Mouse (Mus musculus) neural tube, embryonic 12.5 days (tissue): ENCODE measurements around the gene Frmd8. TPM values are rescaled to one million over a fixed set of nuclear protein-coding genes. Genes with fewer than 3 reads are reported as not detected.

Experiments
- ATAC-seq: fragments of 200-750 bp; cut with Nextera tagmentation; 2 replicates; pipeline ENCODE4 v1.8.0; 2017; ENCODE audit warnings: low read depth, mild to moderate bottlenecking, moderate TSS enrichment, moderate library complexity; ENCODE audit not compliant: low FRiP score
- H3K27ac ChIP-seq: fragments of 300-500 bp; sonication (generic); 2 replicates; pipeline ENCODE4 v1.5.1; 2016
- H3K27me3 ChIP-seq: fragments of 300-500 bp; sonication (generic); replicated peaks from 2 replicates; pipeline ENCODE4 v1.6.1; 2016; ENCODE audit warnings: mild to moderate bottlenecking
- H3K36me3 ChIP-seq: fragments of 300-500 bp; sonication (generic); 2 replicates; pipeline ENCODE4 v1.6.1; 2016; ENCODE audit warnings: mild to moderate bottlenecking
- H3K4me1 ChIP-seq: fragments of 300-500 bp; sonication (generic); 2 replicates; pipeline ENCODE4 v1.6.1; 2016
- H3K4me2 ChIP-seq: fragments of 300-500 bp; sonication (generic); replicated peaks from 2 replicates; pipeline ENCODE4 v1.6.1; 2016; ENCODE audit warnings: mild to moderate bottlenecking
- H3K4me3 ChIP-seq: fragments of 300-500 bp; sonication (generic); 2 replicates; pipeline ENCODE4 v1.5.1; 2016
- H3K9ac ChIP-seq: fragments of 300-500 bp; sonication (generic); 2 replicates; pipeline ENCODE4 v1.6.1; 2016; ENCODE audit warnings: mild to moderate bottlenecking
- H3K9me3 ChIP-seq: fragments of 300-500 bp; sonication (generic); 2 replicates; pipeline ENCODE4 v1.6.1; 2016; ENCODE audit warnings: mild to moderate bottlenecking
- WGBS: fragments of 180-500 bp; shearing (Covaris S2); methylation state at CpG from one replicate; pipeline ENCODE4 v1.1.7; 2016; 5-methylcytosine and 5-hydroxymethylcytosine counted together
- polyA plus RNA-seq: library from polyadenylated mRNA; unstranded; fragments of >200 nt; fragmentation: Nextera tagmentation; extraction: Ambion mirVana; gene quantifications from 2 replicates; pipeline ENCODE4 v1.2.1, GENCODE M21; 2016

The Frmd8 gene
- polyA plus RNA-seq, 1 experiment from 2014 or later: 33.0 TPM

DNA sequence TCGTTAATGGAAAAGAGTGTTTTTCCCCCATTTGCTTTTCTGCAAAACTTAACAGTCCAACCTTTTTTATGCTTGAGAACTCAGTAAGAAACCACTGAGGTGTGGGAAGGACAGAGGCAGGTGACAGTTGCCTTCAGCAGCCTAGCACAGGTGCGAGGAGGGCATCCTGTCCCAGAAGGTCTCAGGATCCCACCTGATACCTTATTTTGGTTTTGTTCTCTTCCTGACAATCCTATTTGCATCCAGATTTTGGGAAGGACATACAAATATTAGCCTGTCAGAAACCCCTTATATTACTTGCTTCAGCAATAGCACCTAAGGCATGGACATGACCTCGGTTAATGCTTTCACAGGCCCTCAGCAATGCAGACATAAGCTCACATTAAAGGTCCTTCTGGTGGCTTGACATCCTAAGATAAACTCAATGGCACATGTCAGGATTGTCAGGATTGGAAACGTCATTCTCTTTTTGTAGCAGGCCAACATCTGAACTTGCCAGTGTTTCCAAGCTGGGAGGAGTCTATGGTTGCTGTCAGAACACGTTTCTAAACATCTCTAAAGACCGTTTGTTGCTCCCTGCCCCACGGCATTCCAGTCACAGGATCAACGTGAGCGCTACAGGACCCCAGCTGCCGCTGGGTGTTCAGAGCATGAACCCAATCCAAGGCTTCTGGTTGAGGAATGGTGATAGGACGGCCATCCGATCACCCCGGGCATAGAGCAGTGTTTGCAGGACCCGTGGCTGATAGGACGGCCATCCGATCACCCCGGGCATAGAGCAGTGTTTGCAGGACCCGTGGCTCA is 34.8 kb downstream of the Frmd8 start:
- H3K9me3 ChIP-seq: no peaks in the 10 kb centered on the region
- H3K27me3 ChIP-seq: no peaks in the 10 kb centered on the region
- H3K36me3 ChIP-seq: no peaks in the 10 kb centered on the region
- no peak overlapping the region for H3K27ac ChIP-seq
- no peak overlapping the region for H3K4me2 ChIP-seq
- ATAC-seq: no peak
- peaks cover 33% of the 10 kb centered on the region for H3K4me1 ChIP-seq
- H3K9ac ChIP-seq: no peak overlapping the region
- 84% methylated on average over 18 of the region's 18 CpGs for WGBS
- H3K4me3 ChIP-seq: no peak overlapping the region

DNA sequence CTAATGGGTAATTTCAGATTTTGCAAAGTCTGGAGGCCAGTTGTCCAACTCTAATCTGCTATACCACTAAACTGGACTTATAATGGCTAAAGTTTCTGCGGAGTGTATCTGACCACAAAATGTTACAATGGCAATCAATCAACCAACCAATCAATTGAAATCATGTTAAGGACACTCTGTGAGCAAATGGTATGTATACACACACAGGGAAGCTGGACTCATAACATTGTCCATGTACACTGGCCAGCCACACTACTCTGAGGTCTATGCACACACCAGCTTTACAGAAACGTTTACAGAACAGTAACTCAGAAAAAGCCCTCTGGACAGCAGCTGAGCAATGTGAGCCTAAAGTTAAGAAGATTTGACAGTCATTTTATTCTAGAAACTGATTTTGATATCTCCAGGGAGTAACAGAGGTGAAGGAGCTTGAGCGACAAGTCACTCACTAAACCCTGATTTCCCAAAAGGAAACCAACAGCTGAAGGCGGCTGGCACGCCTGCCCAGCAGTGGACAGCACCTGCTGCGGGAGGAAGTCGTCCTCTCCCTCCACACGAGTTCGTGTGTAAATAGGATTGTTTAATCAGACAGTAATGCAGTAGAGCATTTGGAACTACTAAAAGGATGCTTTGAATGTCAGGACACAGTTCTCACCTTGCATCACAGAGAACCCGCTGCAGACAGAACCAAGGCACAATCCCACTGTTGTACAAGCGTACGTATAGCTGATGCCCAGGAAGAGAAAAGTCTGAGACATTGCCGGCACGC is 35.6 kb downstream of the Frmd8 start:
- 84% methylated on average over 14 of the region's 14 CpGs for WGBS
- H3K27ac ChIP-seq: no peak overlapping the region
- no peaks in the 10 kb centered on the region for H3K9me3 ChIP-seq
- no peaks in the 10 kb centered on the region for H3K36me3 ChIP-seq
- H3K27me3 ChIP-seq: no peaks in the 10 kb centered on the region
- H3K4me1 ChIP-seq: peaks cover 25% of the 10 kb centered on the region
- no peak for ATAC-seq
- H3K4me2 ChIP-seq: no peak overlapping the region
- H3K4me3 ChIP-seq: no peak overlapping the region
- no peak overlapping the region for H3K9ac ChIP-seq

DNA sequence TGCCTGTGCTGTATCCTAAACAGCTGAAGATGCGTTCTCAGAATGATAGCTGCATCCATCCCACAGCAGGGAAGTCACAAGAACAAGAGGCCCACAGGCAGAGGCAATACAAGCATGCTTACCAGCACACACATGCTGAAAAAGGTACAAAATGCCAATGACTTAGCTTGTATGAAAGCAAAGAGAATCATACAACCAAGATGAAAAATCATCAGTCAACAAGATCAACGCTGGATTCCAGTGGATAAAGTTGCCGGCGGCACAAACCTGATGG is 36.2 kb downstream of the Frmd8 start:
- H3K36me3 ChIP-seq: no peaks in the 10 kb centered on the region
- H3K4me2 ChIP-seq: no peak overlapping the region
- peaks cover 19% of the 10 kb centered on the region for H3K4me1 ChIP-seq
- no peaks in the 10 kb centered on the region for H3K27me3 ChIP-seq
- H3K4me3 ChIP-seq: no peak overlapping the region
- H3K9me3 ChIP-seq: no peaks in the 10 kb centered on the region
- no peak for ATAC-seq
- 89% methylated on average over 4 of the region's 4 CpGs for WGBS
- no peak overlapping the region for H3K9ac ChIP-seq
- H3K27ac ChIP-seq: no peak overlapping the region

DNA sequence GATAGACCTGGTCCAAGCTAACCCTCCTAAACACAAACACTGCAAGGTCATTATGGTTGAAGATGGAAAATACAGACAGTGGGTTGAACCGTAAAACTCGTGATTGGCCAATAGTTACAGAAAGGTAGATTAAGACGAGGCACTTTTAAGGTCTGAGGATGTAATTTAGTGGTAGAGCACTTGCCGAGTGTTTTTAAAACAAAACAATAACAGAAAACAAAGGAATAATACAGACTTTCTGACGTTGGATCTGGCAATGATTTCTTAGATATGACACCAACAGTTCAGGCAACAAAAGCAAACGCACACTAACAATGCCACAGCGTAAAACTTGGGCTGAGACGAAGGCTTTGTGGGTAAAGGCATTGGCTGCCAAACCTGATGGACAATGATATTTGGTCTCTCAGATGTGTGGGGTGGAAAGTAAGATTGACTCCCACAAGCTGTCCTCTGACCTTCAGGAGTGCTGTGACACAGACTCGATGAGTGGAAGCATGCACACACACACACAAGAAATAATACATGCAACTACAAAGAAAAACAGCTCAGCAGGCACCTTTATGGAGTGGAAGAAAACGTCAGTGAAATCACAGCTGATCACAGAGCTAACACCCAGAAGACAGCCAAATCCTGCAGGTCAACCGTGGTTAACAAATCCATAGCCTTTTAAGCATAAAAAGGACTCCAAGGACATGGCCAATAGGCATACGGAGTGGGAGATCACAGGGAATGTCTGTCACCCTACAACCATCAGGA is 36.8 kb downstream of the Frmd8 start:
- ATAC-seq: no peak
- Histone ChIP-seq H3K27me3 (no peaks in the 10 kb centered on the region), H3K9me3 (no peaks in the 10 kb centered on the region), H3K36me3 (no peaks in the 10 kb centered on the region), H3K4me2 (no peak overlapping the region), H3K4me1 (peaks cover 16% of the 10 kb centered on the region; the same call in 1 of the 2 replicates), H3K4me3 (no peak overlapping the region), H3K27ac (no peak overlapping the region), H3K9ac (no peak overlapping the region)
- 77% methylated on average over 12 of the region's 12 CpGs for WGBS

DNA sequence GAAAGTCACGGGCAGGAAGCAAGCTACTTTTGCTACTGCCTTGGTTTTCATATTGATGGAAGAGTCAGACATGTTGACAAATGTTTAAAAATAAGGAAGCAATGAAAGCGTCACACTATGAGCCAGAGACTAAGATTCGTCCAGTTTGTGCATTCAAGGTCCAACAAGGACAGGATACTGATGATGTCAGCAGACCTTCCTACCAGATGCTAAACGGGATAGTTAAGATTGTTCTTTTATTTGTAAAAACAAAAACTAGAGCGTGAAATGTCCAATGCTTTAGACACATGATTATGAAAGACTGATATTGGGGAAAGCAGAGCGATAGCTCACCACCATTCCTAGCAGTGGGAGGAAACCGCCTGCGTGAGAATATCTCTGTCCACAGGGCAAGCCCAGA is 37.5 kb downstream of the Frmd8 start:
- Histone ChIP-seq H3K9me3 (no peaks in the 10 kb centered on the region), H3K27me3 (no peaks in the 10 kb centered on the region), H3K4me1 (peaks cover 9% of the 10 kb centered on the region; the same call in 1 of the 2 replicates), H3K4me2 (no peak overlapping the region), H3K4me3 (no peak overlapping the region), H3K36me3 (no peaks in the 10 kb centered on the region), H3K9ac (no peak overlapping the region), H3K27ac (no peak overlapping the region)
- 91% methylated on average over 8 of the region's 8 CpGs for WGBS
- ATAC-seq: no peak

DNA sequence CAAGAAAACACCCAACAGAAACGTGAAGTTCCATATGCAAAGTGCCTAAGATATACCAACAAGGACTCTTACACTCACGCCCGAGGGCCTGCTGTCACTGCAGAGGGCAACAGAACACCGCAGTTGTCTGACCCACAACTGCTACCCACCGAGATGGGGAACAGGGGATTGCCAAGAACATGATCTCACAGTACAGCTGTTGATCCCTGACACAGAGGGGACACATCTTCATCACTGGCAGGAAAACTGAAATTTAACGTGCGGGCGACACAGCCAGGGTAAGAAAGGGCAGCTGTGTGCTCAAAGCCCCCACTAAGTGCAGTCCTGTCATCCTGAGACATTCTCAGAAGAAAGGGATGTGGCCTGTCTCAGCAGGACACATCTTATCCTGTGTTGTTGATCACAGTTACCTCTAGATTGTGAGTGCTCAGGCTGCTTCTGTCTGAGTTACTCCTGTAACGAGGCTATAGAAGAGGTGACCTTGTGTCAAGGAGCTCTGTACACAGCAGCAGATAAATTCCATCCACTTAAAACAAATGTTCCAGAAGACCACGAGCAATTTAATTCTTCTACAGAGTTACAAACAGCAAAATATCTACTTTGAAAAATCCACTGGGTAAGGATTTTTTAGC is 38.0 kb downstream of the Frmd8 start:
- H3K36me3 ChIP-seq: no peaks in the 10 kb centered on the region
- no peak for ATAC-seq
- H3K4me2 ChIP-seq: no peak overlapping the region
- H3K27me3 ChIP-seq: no peaks in the 10 kb centered on the region
- no peaks in the 10 kb centered on the region for H3K9me3 ChIP-seq
- no peak overlapping the region for H3K27ac ChIP-seq
- no peak overlapping the region for H3K4me3 ChIP-seq
- no peak overlapping the region for H3K9ac ChIP-seq
- 79% methylated on average over 10 of the region's 10 CpGs for WGBS
- 0 out of 2 replicates have a peak, but pooled peaks cover 3% of the 10 kb centered on the region for H3K4me1 ChIP-seq

DNA sequence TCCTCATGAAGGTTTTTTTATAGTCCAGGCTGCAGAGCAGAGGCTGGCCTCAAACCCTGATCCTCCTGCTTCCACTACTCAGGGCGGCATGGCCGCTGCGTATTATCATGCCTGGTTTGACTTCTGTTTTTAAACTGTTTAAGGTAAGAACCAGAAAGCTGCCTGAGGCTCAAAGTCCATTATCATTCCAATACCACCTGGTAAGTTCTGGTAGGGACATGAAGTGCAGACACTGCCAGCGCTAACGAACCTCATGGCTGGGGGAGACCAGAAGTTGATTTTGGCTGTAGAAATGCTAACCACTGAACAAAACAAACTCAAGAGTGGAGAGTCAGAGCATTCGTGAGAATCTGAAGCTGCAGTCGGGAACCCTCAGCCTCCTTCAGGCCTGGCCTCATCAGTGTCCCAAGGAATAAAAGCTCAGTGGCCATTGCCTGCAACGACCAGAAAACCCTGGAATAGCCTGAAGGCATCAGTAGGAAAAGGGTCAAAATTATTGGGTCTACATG is 39.1 kb downstream of the Frmd8 start:
- Histone ChIP-seq H3K4me1 (no peaks in the 10 kb centered on the region), H3K36me3 (no peaks in the 10 kb centered on the region), H3K27me3 (no peaks in the 10 kb centered on the region), H3K4me3 (no peak overlapping the region), H3K27ac (no peak overlapping the region), H3K9me3 (no peaks in the 10 kb centered on the region), H3K9ac (no peak overlapping the region), H3K4me2 (no peak overlapping the region)
- no peak for ATAC-seq
- WGBS: 82% methylated on average over 8 of the region's 8 CpGs

DNA sequence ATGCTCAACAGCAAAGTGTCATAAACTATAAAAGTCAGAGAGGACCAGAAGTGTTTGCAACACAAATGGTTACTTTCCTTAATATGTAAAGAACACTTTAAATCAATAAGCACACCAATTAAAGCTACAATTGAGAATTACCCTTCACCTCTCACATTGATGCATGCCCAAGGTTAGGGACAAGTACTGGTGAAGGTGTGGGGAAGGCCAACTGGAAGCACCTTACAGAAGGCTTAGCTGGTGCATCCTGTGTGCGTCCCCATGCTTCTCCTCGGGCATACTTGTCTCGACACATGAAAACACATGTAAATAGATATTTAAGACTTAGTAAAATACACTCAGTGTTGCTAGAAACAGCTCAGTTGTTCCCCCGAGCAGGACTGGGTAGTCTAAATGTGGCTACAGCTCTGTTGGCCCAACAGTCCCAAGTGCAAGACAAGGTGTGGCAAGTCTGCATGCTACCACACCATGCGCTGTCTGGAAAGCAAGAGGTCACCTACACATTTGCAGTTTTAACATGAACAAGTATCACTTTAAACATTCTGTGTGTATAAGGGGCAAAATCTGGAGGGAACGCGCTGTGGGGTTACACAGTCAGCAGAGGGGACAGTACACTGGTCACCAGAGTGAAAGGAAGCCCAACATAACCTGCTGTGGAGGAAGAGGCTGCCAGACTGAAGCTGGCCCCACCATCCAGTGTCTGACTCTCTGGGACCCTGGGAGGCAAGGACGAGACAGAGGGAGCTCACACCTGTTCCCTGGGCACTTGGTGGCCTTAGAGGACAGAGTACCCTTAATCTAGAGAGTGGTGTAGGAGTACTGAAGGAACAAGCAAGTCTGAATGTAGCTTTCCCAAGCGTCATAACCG is 39.8 kb downstream of the Frmd8 start:
- Histone ChIP-seq H3K9ac (no peak overlapping the region), H3K27me3 (no peaks in the 10 kb centered on the region), H3K4me2 (no peak overlapping the region), H3K4me3 (no peak overlapping the region), H3K4me1 (no peaks in the 10 kb centered on the region), H3K27ac (no peak overlapping the region), H3K36me3 (no peaks in the 10 kb centered on the region), H3K9me3 (no peaks in the 10 kb centered on the region)
- 91% methylated on average over 10 of the region's 10 CpGs for WGBS
- ATAC-seq: no peak

DNA sequence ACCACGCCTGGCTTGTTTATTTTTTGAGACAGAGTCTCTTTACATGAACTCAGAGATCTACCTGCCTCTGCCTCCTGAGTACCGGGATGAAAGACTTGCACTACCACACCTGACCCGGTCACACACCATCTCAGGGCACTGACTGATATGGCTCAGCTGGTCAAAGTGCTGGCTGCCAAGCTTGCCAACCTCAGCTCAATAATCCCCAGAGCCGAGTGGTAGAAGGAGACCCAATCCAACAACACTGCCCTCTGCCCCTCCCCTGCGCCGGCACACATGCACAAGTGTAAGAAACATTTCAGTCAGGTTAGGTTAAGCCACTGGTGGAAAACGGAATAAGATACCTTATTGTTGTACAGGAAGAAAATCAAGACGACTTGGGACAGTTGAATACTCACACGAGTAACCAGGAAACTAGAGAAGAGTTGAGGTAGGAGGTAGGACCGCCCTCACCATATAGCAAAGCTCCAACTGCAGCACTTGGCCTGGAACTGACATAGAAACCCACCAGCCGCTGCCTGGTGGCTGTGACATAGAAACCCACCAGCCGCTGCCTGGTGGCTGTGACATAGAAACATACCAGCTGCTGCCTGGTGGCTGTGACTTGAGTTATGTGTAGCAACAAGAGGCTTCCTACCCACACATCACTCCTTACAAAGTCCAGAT is 40.7 kb downstream of the Frmd8 start:
- Histone ChIP-seq H3K4me1 (0 out of 2 replicates have a peak, but pooled peaks cover under 1% of the 10 kb centered on the region), H3K9ac (no peak overlapping the region), H3K27ac (no peak overlapping the region), H3K4me2 (no peak overlapping the region), H3K36me3 (no peaks in the 10 kb centered on the region), H3K4me3 (no peak overlapping the region), H3K27me3 (no peaks in the 10 kb centered on the region), H3K9me3 (no peaks in the 10 kb centered on the region)
- WGBS: 90% methylated on average over 12 of the region's 12 CpGs
- no peak for ATAC-seq

DNA sequence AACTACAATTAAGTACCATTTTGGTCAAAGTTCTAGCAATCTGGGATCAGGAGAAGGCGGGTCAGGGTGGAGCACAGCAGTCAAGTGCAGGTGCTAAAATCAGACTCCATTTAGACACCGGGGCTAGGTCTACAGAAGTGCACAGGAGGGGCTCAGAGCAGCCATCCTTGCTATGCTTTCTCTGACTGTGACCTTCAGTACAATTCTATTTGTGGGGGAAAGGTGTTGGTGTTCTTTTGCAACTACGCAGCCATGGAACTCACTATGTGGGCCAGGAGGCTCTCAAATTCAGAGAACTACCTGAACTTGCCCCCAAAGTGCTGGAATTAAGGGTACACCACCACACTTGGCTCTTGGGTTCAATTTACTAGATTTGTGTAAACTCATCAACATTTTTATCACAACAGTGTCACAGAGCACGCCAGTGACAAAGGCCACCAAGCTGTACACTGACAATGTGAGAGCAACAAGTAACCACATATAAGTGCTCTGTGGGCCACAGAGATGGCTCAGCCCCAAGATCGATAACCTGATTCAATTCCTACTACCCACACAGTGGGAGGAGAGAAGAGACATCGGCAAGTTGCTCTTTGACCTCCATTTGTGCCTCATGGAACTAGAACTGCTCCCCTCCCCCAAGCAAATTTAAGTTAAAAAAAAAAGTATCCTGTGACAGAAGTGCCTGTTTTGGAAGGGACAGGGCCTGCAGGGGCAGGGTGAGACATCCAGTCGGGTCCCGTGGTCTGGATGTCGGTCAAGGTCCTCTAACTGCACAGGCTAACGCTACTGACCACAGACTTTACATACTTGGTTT is 41.6 kb downstream of the Frmd8 start:
- no peaks in the 10 kb centered on the region for H3K36me3 ChIP-seq
- H3K4me1 ChIP-seq: peaks cover 7% of the 10 kb centered on the region; the same call in 1 of the 2 replicates
- WGBS: 93% methylated on average over 10 of the region's 10 CpGs
- no peak overlapping the region for H3K4me2 ChIP-seq
- no peak overlapping the region for H3K9ac ChIP-seq
- H3K27ac ChIP-seq: no peak overlapping the region
- ATAC-seq: no peak
- H3K4me3 ChIP-seq: no peak overlapping the region
- H3K27me3 ChIP-seq: no peaks in the 10 kb centered on the region
- no peaks in the 10 kb centered on the region for H3K9me3 ChIP-seq
